Mouse (Mus musculus) left cerebral cortex, adult 9 months (tissue): ENCODE measurements at regions not wholly inside any gene's neighbourhood (a gene's known extent, or its start where the extent isn't known, plus 50 kb on each side); places are given as distances from the start of the nearest gene placed in this dataset.

Experiments used
- DNase-seq, 2 experiments: peaks; one replicate each; pipeline ENCODE4 v3.0.0; 2022; ENCODE audit warnings: low spot score in 2 of 2

GRCm38 (mm10) chr5:52920251-52920650 is 86.4 kb downstream of the Anapc4 start:
- no peak for DNase-seq

GRCm38 (mm10) chr5:52920722-52921264 is 87.0 kb downstream of the Anapc4 start:
- DNase-seq, result no peak

GRCm38 (mm10) chr5:52925006-52925405 is 91.2 kb downstream of the Anapc4 start:
- DNase-seq, result no peak

GRCm38 (mm10) chr5:52929690-52930089 is 95.9 kb downstream of the Anapc4 start:
- no peak for DNase-seq

GRCm38 (mm10) chr5:52933291-52933690 is 99.5 kb downstream of the Anapc4 start:
- DNase-seq, result no peak

- DNase-seq, result peak in 1 of 2 experiments; percentile 56
Observed at GRCm38 (mm10) chr5:52937626-52938025, 100.3 kb upstream of the Slc34a2 start.

GRCm38 (mm10) chr5:52939994-52940393 is 97.9 kb upstream of the Slc34a2 start:
- no peak for DNase-seq

GRCm38 (mm10) chr5:52940645-52941044 is 97.2 kb upstream of the Slc34a2 start:
- no peak for DNase-seq

- no peak for DNase-seq
Observed at GRCm38 (mm10) chr5:52953875-52954274, 84.0 kb upstream of the Slc34a2 start.

GRCm38 (mm10) chr5:52954713-52955112 is 83.2 kb upstream of the Slc34a2 start:
- DNase-seq, result peak; percentile 25 to 32

- DNase-seq, result no peak
Observed at GRCm38 (mm10) chr5:52964209-52964608, 73.7 kb upstream of the Slc34a2 start.

- no peak for DNase-seq
Observed at GRCm38 (mm10) chr5:52971811-52972210, 66.1 kb upstream of the Slc34a2 start.

GRCm38 (mm10) chr5:52973003-52973402 is 64.9 kb upstream of the Slc34a2 start:
- DNase-seq, result no peak

GRCm38 (mm10) chr5:52975557-52976088 is 62.3 kb upstream of the Slc34a2 start:
- DNase-seq, result no peak

GRCm38 (mm10) chr5:52977826-52978687 is 59.8 kb upstream of the Slc34a2 start:
- DNase-seq, result no peak

GRCm38 (mm10) chr5:52979458-52979857 is 58.4 kb upstream of the Slc34a2 start:
- DNase-seq, result no peak

GRCm38 (mm10) chr5:52982056-52982455 is 55.8 kb upstream of the Slc34a2 start:
- peak in 1 of 2 experiments; percentile 32 for DNase-seq

GRCm38 (mm10) chr5:52982741-52983140 is 55.1 kb upstream of the Slc34a2 start:
- no peak for DNase-seq
